In genomic region chr4:138708636-138709035, GRCm38 (mm10) we compare ENCODE assay signal across 7 mouse cellular contexts. TPM values are rescaled to one million over a fixed set of nuclear protein-coding genes. Genes with fewer than 3 reads are reported as not detected.
DNase-seq lines count a peak whose midpoint lies in the region; TF ChIP-seq lines count a peak whose summit lies in the region.

No protein-coding gene starts in this region.

- DNase-seq in right cerebral cortex, postnatal 14 days = peak; percentile 62
- no peak for DNase-seq in right cerebral cortex, postnatal 25 days
- DNase-seq in adrenal gland, adult 2 months = peak; percentile 65
- peak; percentile 67 for DNase-seq in embryo, embryonic 9.5 days (ENCODE audit: extremely low spot score)
- peak; percentile 78 for DNase-seq in kidney, adult 2 months
- peak; percentile 79 for DNase-seq in lung, postnatal 36 days
- peak; percentile 72 to 77 for DNase-seq in thymus, postnatal 36 days

- H3K36me3 ChIP-seq in kidney, adult 2 months (ENCODE audit: control insufficient read depth, insufficient read depth, low read length) = no peaks in the 10 kb centered on the region

- no peaks in the 10 kb centered on the region for H3K27me3 ChIP-seq in kidney, adult 2 months (replicated peaks; ENCODE audit: control insufficient read depth, insufficient read depth, low read length)

- TF ChIP-seq CTCF in kidney, adult 2 months (conservative IDR thresholded peaks at IDR 0.05; ENCODE audit: insufficient read depth, insufficient read length, low read depth, low read length) = peak; percentile 86

- no peak for TF ChIP-seq POLR2A in kidney, adult 2 months (IDR thresholded peaks at IDR 0.05; ENCODE audit: low read depth, low read length)

- H3K4me1 ChIP-seq in kidney, adult 2 months (ENCODE audit: control insufficient read depth, insufficient read depth, low read length) = no peaks in the 10 kb centered on the region

- no peak overlapping the region for H3K27ac ChIP-seq in kidney, adult 2 months (ENCODE audit: insufficient read depth, low read depth, low read length)

- H3K4me3 ChIP-seq in kidney, adult 2 months (ENCODE audit: insufficient read depth, low read depth, low read length) = no peak overlapping the region

- WGBS in kidney, adult 2 months = 10% methylated on average over 7 of the region's 7 CpGs

RNA-seq across cellular contexts. Expression of gene Pla2g2c, which starts 16.0 kb away (rescaled TPM):
- under 1 TPM in 1 of 2 experiments, not detected in 1; 0.24 TPM for total RNA-seq in adrenal gland, adult 2 months (2021)
- polyA plus RNA-seq in adrenal gland, adult 2 months (2012; rRNA removed) = 0.30 and 0.32 TPM in 2 replicates
- polyA plus RNA-seq in kidney, adult 2 months (2012; rRNA removed) = 0.87 and 1.2 TPM in 2 replicates

RNA-seq across cellular contexts. Expression of gene Ubxn10, which starts 28.3 kb away (rescaled TPM):
- total RNA-seq in adrenal gland, adult 2 months (2021) = 1 to 10 TPM in 1 of 2 experiments, under 1 TPM in 1; 0.52 to 1.6 TPM
- 1.9 and 2.0 TPM in 2 replicates for polyA plus RNA-seq in adrenal gland, adult 2 months (2012; rRNA removed)
- 5.6 and 6.8 TPM in 2 replicates for polyA plus RNA-seq in kidney, adult 2 months (2012; rRNA removed)

RNA-seq across cellular contexts. Expression of gene Pla2g2f, which starts 48.8 kb away (rescaled TPM):
- 10 to 100 TPM; 20.6 to 34.4 TPM for total RNA-seq in adrenal gland, adult 2 months (2021)
- polyA plus RNA-seq in adrenal gland, adult 2 months (2012; rRNA removed) = 54.0 and 67.7 TPM in 2 replicates
- 0.03 TPM in 1 of 2 replicates, not detected in the other for polyA plus RNA-seq in kidney, adult 2 months (2012; rRNA removed)

Comparison
In these comparisons a context has a peak if more than half of its experiments do, and no peak if none do; other contexts are left out.
1. RNA of gene Pla2g2f, which starts 48.8 kb away (polyA plus RNA-seq): 54.0 to 67.7 TPM in adrenal gland, adult 2 months; 0.03 TPM in kidney, adult 2 months; every median in the first group is over 10 times any median in the second.